Mouse (Mus musculus): ENCODE data around the gene Lrmda.

DNA sequence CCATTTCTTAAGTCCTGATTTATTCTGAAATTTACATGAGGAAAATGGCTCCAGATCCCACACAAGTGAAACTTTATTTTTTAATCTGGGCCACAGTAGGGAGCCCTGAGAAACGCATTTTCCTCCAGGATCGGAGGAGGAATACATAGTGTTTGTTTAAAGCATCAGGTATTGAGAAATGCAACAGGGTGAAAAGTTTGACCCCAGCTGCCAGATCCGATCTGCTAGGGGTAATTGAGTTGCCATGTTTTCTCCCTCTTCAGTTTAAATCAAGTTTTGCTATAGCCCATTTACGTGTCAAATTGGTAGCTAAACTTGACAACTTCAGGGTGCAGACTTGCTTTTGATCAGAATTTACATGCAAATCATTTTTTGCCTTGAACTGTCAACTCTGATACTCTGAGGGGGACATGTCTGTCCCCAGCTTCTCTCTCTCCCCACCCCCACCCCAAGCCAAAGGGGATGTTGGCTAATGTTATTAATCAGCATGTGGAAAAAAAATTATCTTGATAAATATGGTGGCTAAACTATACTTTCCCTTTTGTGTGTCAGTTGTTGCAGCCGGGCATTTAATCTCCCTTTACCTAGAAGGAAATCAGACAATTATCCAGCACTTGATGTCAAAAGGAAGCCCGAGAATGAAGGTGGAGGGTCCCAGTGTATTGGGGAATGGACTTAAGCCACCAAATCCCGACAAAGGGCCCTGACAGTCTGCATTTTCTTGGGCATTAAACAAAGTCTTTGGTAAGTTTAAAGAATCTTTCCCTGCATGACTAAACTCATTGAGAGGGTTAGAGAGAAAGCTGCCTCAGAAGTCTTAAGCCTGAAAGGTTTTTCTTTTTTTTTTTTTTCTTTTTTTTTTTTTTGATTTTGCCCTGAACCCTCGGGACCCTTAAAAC is 94.2 kb downstream of the Lrmda start:
- TF ChIP-seq CTCF (conservative IDR thresholded peaks at IDR 0.05; ENCODE audit: low read length) (no peak), NANOG (IDR thresholded peaks at IDR 0.05; ENCODE audit: borderline replicate concordance, low read length) (no peak)
